Mouse (Mus musculus) testis, adult 2 months (tissue): ENCODE measurements around the gene Efl1. TPM values are rescaled to one million over a fixed set of nuclear protein-coding genes. Genes with fewer than 3 reads are reported as not detected.

Source experiments
- H3K27ac ChIP-seq: fragments of 200-500 bp; 2 replicates; pipeline ENCODE4 v1.5.1; 2012; ENCODE audit warnings: low read depth, low read length; ENCODE audit not compliant: control insufficient read depth, insufficient read depth
- H3K27me3 ChIP-seq: fragments of 200-500 bp; 2 replicates; pipeline ENCODE4 v1.6.1; 2012; ENCODE audit warnings: mild to moderate bottlenecking, low read length, moderate library complexity; ENCODE audit not compliant: control insufficient read depth, insufficient read depth
- H3K36me3 ChIP-seq: fragments of 200-500 bp; 2 replicates; pipeline ENCODE4 v1.6.1; 2012; ENCODE audit warnings: mild to moderate bottlenecking, low read length; ENCODE audit not compliant: control insufficient read depth, insufficient read depth
- H3K4me1 ChIP-seq: fragments of 200-500 bp; 2 replicates; pipeline ENCODE4 v1.6.1; 2012; ENCODE audit warnings: low read length; ENCODE audit not compliant: control insufficient read depth, insufficient read depth
- H3K4me3 ChIP-seq: fragments of 200-500 bp; 2 replicates; pipeline ENCODE4 v1.5.1; 2012; ENCODE audit warnings: low read depth, mild to moderate bottlenecking, low read length, moderate library complexity, mixed read lengths; ENCODE audit not compliant: control insufficient read depth
- CTCF ChIP-seq: fragments of 200-500 bp; IDR thresholded peaks from 2 replicates; pipeline ENCODE4 v1.5.1; 2012; ENCODE audit warnings: low read depth, mild to moderate bottlenecking, inconsistent platforms, low read length, moderate library complexity; ENCODE audit not compliant: control insufficient read depth, insufficient read depth, insufficient replicate concordance
- POLR2A ChIP-seq: fragments of 200-500 bp; IDR thresholded peaks from 2 replicates; pipeline ENCODE4 v1.6.1; 2012; ENCODE audit warnings: low read depth, mild to moderate bottlenecking, inconsistent platforms, low read length, moderate library complexity; ENCODE audit not compliant: control insufficient read depth
- polyA plus RNA-seq: library from polyadenylated mRNA; depleted of rRNA; stranded (reverse); fragments of >200 nt; gene quantifications from 2 replicates; pipeline ENCODE4 v1.2.3, GENCODE M21; 2012

The Efl1 gene
- polyA plus RNA-seq, 1 experiment, result 16.1 TPM

- Histone ChIP-seq H3K36me3 (no peaks in the 10 kb centered on the region), H3K4me3 (no peak overlapping the region), H3K27ac (peak overlapping the region; percentile 64), H3K4me1 (no peaks in the 10 kb centered on the region), H3K27me3 (no peaks in the 10 kb centered on the region)
- TF ChIP-seq POLR2A (no peak), CTCF (no peak)
These were observed 71.3 kb downstream of the Efl1 start for GRCm38 (mm10) chr7:82719740-82720139.

DNA sequence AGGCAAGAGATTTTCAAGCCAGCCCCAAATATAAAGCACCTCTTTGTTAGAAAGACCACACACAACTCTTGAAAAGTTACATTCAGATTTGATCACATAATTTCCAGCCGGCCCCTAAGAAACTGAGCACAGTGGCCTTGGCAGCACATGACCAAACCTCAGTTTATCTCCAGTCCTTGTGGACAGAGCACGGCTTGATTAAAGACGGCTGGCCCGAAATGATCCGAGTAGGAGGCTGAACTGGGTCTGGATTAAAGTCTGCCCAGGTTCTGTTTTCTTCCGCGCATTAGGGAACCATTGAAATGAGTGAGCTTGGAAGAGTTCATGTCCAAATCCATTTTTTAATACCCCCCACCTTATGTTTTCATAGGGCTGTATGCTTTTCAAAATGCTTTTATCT lies 72.1 kb downstream of the Efl1 start:
- H3K4me1 ChIP-seq, result no peaks in the 10 kb centered on the region
- no peak overlapping the region for H3K27ac ChIP-seq
- TF ChIP-seq CTCF (no peak), POLR2A (no peak)
- no peaks in the 10 kb centered on the region for H3K36me3 ChIP-seq
- no peak overlapping the region for H3K4me3 ChIP-seq
- H3K27me3 ChIP-seq, result no peaks in the 10 kb centered on the region

DNA sequence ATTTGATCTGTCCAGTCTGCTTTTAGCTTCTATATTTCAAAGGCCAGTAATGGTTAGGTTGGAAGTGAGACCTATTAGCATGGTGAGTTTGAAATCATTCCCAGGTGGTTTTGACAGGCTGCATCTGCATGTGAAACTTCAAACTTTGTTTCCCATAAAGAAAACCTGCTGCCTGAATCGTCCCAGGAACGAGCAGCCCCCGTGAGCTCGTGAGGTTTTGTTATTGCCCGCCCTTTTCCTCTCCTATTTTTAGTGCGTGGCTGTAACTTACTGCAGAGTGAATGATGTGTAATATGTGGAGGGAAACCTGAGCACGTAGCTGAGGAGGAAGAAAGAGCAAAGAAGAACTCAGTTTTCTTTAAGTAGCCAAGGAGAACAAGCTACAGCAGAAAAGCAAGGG lies 72.5 kb downstream of the Efl1 start:
- Histone ChIP-seq H3K27ac (peak overlapping the region; percentile 29; the same call in 1 of the 2 replicates), H3K4me3 (no peak overlapping the region), H3K36me3 (no peaks in the 10 kb centered on the region), H3K27me3 (no peaks in the 10 kb centered on the region), H3K4me1 (no peaks in the 10 kb centered on the region)
- TF ChIP-seq POLR2A (no peak), CTCF (no peak)

GRCm38 (mm10) chr7:82722486-82723123 lies 74.2 kb downstream of the Efl1 start:
- no peak overlapping the region for H3K4me3 ChIP-seq
- H3K4me1 ChIP-seq, result no peaks in the 10 kb centered on the region
- TF ChIP-seq POLR2A (no peak), CTCF (no peak)
- no peaks in the 10 kb centered on the region for H3K27me3 ChIP-seq
- H3K36me3 ChIP-seq, result no peaks in the 10 kb centered on the region
- peak overlapping the region; percentile 32 for H3K27ac ChIP-seq

- no peaks in the 10 kb centered on the region for H3K27me3 ChIP-seq
- no peak for TF ChIP-seq CTCF
- no peak for TF ChIP-seq POLR2A
- no peak overlapping the region for H3K27ac ChIP-seq
- no peak overlapping the region for H3K4me3 ChIP-seq
- no peaks in the 10 kb centered on the region for H3K36me3 ChIP-seq
- no peaks in the 10 kb centered on the region for H3K4me1 ChIP-seq
These were observed 74.9 kb downstream of the Efl1 start for GRCm38 (mm10) chr7:82723151-82723871.

DNA sequence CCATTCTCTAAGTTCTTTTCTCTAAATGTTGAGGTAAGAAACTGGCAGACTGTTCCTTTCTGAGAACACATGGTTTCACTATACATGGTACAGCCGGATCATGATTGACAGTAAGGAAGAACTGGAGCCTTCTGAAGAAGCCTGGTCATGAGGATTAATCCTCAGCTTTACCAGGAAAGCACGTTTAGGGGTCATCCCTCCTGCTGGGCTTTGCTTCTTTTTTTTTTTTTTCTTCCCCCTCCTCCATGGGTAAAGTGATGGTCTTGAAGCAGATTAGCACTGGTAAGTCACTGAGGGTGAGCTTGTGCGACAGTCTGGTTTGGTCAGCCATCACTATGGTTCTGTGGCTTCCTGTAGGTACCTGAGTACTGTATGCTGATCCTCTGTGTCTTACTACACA lies 76.1 kb downstream of the Efl1 start:
- H3K4me3 ChIP-seq, result no peak overlapping the region
- no peaks in the 10 kb centered on the region for H3K36me3 ChIP-seq
- H3K27ac ChIP-seq, result no peak overlapping the region
- no peaks in the 10 kb centered on the region for H3K4me1 ChIP-seq
- TF ChIP-seq CTCF, result no peak
- no peak for TF ChIP-seq POLR2A
- no peaks in the 10 kb centered on the region for H3K27me3 ChIP-seq

GRCm38 (mm10) chr7:82725006-82725636 lies 76.7 kb downstream of the Efl1 start:
- H3K27ac ChIP-seq, result no peak overlapping the region
- no peaks in the 10 kb centered on the region for H3K36me3 ChIP-seq
- H3K4me1 ChIP-seq, result no peaks in the 10 kb centered on the region
- H3K27me3 ChIP-seq, result no peaks in the 10 kb centered on the region
- no peak overlapping the region for H3K4me3 ChIP-seq
- no peak for TF ChIP-seq CTCF
- TF ChIP-seq POLR2A, result no peak
